Mouse (Mus musculus) erythroblast, embryonic 14.5 days (primary cell): ENCODE data around the gene Cxcr2.

Source experiments
- GATA1 ChIP-seq: IDR thresholded peaks from 2 replicates; pipeline ENCODE4 v1.6.1; 2012; ENCODE audit warnings: low read length, inconsistent platforms, mixed read lengths
- TAL1 ChIP-seq: IDR thresholded peaks from 3 replicates; pipeline ENCODE4 v1.6.1; 2012; ENCODE audit warnings: low read length, inconsistent platforms, mixed read lengths

GRCm38 (mm10) chr1:74135326-74135950 is 18.4 kb upstream of the Cxcr2 start:
- TF ChIP-seq GATA1 (no peak), TAL1 (no peak)
